20 mouse cellular contexts compared by ENCODE assay signal in genomic region chr7:112423438-112423837, GRCm38 (mm10). TPM values are rescaled to one million over a fixed set of nuclear protein-coding genes. Genes with fewer than 3 reads are reported as not detected.
DNase-seq lines count a peak whose midpoint lies in the region; ATAC-seq lines count a peak whose summit lies in the region.
"Had no signal": no experiment of that assay in that cellular context is flagged by ENCODE, and none has a peak within 500 bp of the region (broad histone marks: within the 10 kb centered on the region; RNA-seq: fewer than 3 reads in every experiment).

No protein-coding gene starts in this region.

- no peak overlapping the region for H3K9ac ChIP-seq in lung, embryonic 16.5 days (ENCODE audit: low read length)
- H3K9ac ChIP-seq: forebrain, embryonic 15.5 days; hindbrain, embryonic 14.5 days had no signal

- H3K36me3 ChIP-seq in lung, embryonic 16.5 days (ENCODE audit: control insufficient read depth, insufficient read depth, low read length) = no peaks in the 10 kb centered on the region
- H3K36me3 ChIP-seq: forebrain, embryonic 15.5 days; G1E; heart, embryonic 10.5 days had no signal

- H3K4me1 ChIP-seq in lung, embryonic 16.5 days (replicated peaks; ENCODE audit: control insufficient read depth, insufficient read depth, low read length) = peaks cover 12% of the 10 kb centered on the region

- no peak overlapping the region for H3K4me2 ChIP-seq in lung, embryonic 16.5 days (ENCODE audit: low read depth, low read length)
- H3K4me2 ChIP-seq: forebrain, embryonic 15.5 days; hindbrain, embryonic 14.5 days had no signal

- 48% methylated on average over 4 of the region's 4 CpGs for WGBS in lung, embryonic 16.5 days

- DNase-seq in lung, postnatal 4 days = no peak
- peak; percentile 55 for DNase-seq in R1 (ENCODE audit: low read depth, low spot score)
- peak; percentile 37 for DNase-seq in lung, postnatal 36 days
- no peak for DNase-seq in adrenal gland, postnatal 10 days
- no peak for DNase-seq in spleen, adult 18-20 months
- DNase-seq: adrenal gland, adult 2 months; adrenal gland, postnatal 36 days; B cell, adult 2 months; cerebellum, adult 2 months; cerebellum, postnatal 10 days; gastrocnemius, postnatal 10 days; heart, adult 18-20 months; heart, postnatal 10 days had no signal

- 0 out of 2 replicates have a peak, but pooled peaks have one; percentile 13 for ATAC-seq in lung, embryonic 16.5 days (ENCODE audit: low read depth)
- ATAC-seq: CD4-positive, CD25-positive, alpha-beta regulatory T cell, adult 4 months; forebrain, embryonic 15.5 days had no signal

- H3K27ac ChIP-seq in lung, embryonic 16.5 days (ENCODE audit: low read length) = no peak overlapping the region; the same call in 1 of the 2 replicates
- H3K27ac ChIP-seq: forebrain, embryonic 15.5 days; heart, embryonic 10.5 days; hindbrain, embryonic 14.5 days had no signal

- H3K4me3 ChIP-seq in lung, embryonic 16.5 days (ENCODE audit: low read length) = no peak overlapping the region
- H3K4me3 ChIP-seq: forebrain, embryonic 15.5 days; heart, embryonic 10.5 days had no signal

- no peaks in the 10 kb centered on the region for H3K9me3 ChIP-seq in lung, embryonic 16.5 days (ENCODE audit: control insufficient read depth, low read length)
- H3K9me3 ChIP-seq: forebrain, embryonic 15.5 days; heart, embryonic 10.5 days had no signal

- no peaks in the 10 kb centered on the region for H3K27me3 ChIP-seq in lung, embryonic 16.5 days (ENCODE audit: control insufficient read depth, insufficient read depth, low read depth, low read length)
- H3K27me3 ChIP-seq: forebrain, embryonic 15.5 days had no signal

RNA-seq across cellular contexts. Expression of gene Parva, which starts 3.9 kb away (rescaled TPM):
- 113 and 115 TPM in 2 replicates for polyA plus RNA-seq in lung, embryonic 16.5 days (2015; fragmentation: Nextera tagmentation; extraction: Ambion mirVana)
- total RNA-seq in adrenal gland, postnatal 10 days (2021) = 100 to 1,000 TPM in 1 of 2 experiments, 10 to 100 TPM in 1; 84.3 to 105 TPM
- total RNA-seq: hematopoietic stem cell, adult 5-6 weeks had no signal
- polyA plus RNA-seq: CD4-positive, CD25-positive, alpha-beta regulatory T cell, adult 4 months; G1E had no signal

Comparison
In these comparisons a context has a peak if more than half of its experiments do, and no peak if none do; other contexts are left out.
1. DNase-seq: peak in R1 (single experiment) and lung, postnatal 36 days (single experiment); none in lung, postnatal 4 days (0 of 2), adrenal gland, postnatal 10 days (single experiment) and spleen, adult 18-20 months (0 of 2).